Mouse (Mus musculus) midbrain, embryonic 16.5 days (tissue): ENCODE measurements around the gene Clmp. TPM values are rescaled to one million over a fixed set of nuclear protein-coding genes. Genes with fewer than 3 reads are reported as not detected.
A peak's percentile ranks its signal among the peaks of the same experiment; 100 is the strongest.
"Not testable (repeated sequence)": the region's sequence is repeated elsewhere in the genome, so short reads cannot be mapped to it uniquely, and the experiment has no call there.

Experiments
- ATAC-seq: fragments of 200-750 bp; cut with Nextera tagmentation; 2 replicates; pipeline ENCODE4 v1.8.0; 2017; ENCODE audit warnings: moderate TSS enrichment
- H3K27ac ChIP-seq: fragments of 300-500 bp; sonication (generic); 2 replicates; pipeline ENCODE4 v1.5.1; 2014; ENCODE audit warnings: mild to moderate bottlenecking, low read length, mixed read lengths
- H3K27me3 ChIP-seq: fragments of 300-500 bp; sonication (generic); 2 replicates; pipeline ENCODE4 v1.6.1; 2014; ENCODE audit warnings: low read depth, low read length, mixed read lengths; ENCODE audit not compliant: control insufficient read depth, insufficient read depth
- H3K36me3 ChIP-seq: fragments of 300-500 bp; sonication (generic); 2 replicates; pipeline ENCODE4 v1.6.1; 2014; ENCODE audit warnings: mild to moderate bottlenecking, low read length, moderate library complexity, mixed read lengths; ENCODE audit not compliant: control insufficient read depth, insufficient read depth
- H3K4me1 ChIP-seq: fragments of 300-500 bp; sonication (generic); 2 replicates; pipeline ENCODE4 v1.6.1; 2014; ENCODE audit warnings: mild to moderate bottlenecking, low read length, mixed read lengths; ENCODE audit not compliant: control insufficient read depth, insufficient read depth
- H3K4me2 ChIP-seq: fragments of 300-500 bp; sonication (generic); 2 replicates; pipeline ENCODE4 v1.6.1; 2014; ENCODE audit warnings: mild to moderate bottlenecking, low read length, mixed read lengths
- H3K4me3 ChIP-seq: fragments of 300-500 bp; sonication (generic); 2 replicates; pipeline ENCODE4 v1.5.1; 2014; ENCODE audit warnings: low read depth, mild to moderate bottlenecking, low read length, moderate library complexity, mixed read lengths
- H3K9ac ChIP-seq: fragments of 300-500 bp; sonication (generic); 2 replicates; pipeline ENCODE4 v1.6.1; 2014; ENCODE audit warnings: low read depth, low read length, mixed read lengths
- H3K9me3 ChIP-seq: fragments of 300-500 bp; sonication (generic); replicated peaks from 2 replicates; pipeline ENCODE4 v1.6.1; 2014; ENCODE audit warnings: mild to moderate bottlenecking, low read length, mixed read lengths; ENCODE audit not compliant: control insufficient read depth, poor library complexity, severe bottlenecking
- WGBS: fragments of 180-500 bp; shearing (Covaris S2); extraction: QIAGEN DNeasy Blood & Tissue Kit; methylation state at CpG from one replicate; pipeline ENCODE4 v1.1.7; 2014; 5-methylcytosine and 5-hydroxymethylcytosine counted together
- polyA plus RNA-seq: library from polyadenylated mRNA; unstranded; fragments of >200 nt; fragmentation: Nextera tagmentation; extraction: Ambion mirVana; gene quantifications from 2 replicates; pipeline ENCODE4 v1.2.1, GENCODE M21; 2015

The Clmp gene
- polyA plus RNA-seq, 1 experiment from 2014 or later: 50.9 TPM

DNA sequence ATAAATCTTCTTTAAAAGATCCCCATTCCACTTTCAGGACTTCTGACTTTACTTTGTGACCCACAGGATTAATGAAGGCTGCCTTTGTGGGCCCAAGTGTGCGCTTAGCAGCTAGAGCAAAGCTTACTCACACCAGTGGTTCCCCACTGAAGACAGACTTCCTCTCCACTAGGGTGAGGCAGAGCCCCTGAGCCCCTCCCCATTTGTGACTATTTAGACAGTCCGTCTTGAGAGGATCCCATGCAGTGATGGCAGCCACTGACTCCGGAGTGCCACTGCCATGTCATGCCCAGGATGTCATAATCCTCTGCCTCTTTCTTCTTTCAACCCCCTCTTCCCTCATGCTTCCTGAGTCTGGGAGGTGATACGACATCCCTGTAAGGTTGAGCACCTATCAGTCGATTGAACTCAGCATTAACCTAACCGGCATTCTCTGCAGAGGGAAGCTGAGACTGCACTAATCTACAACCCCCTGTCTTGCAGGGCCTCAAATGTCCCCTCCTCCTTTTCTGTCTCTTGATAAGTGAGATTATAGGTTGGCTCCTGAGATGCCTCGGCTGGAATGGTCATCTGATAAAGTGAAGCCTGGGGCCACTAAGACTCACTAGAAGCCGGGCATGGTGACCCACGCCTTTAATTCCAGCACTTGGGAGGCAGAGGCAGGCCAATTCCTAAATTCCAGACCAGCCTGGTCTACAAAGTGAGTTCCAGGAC, 112.6 kb downstream of the Clmp start:
- Histone ChIP-seq H3K9me3 (no peaks in the 10 kb centered on the region), H3K36me3 (no peaks in the 10 kb centered on the region), H3K4me1 (peaks cover 2% of the 10 kb centered on the region; the same call in 1 of the 2 replicates), H3K4me2 (no peak overlapping the region), H3K27me3 (no peaks in the 10 kb centered on the region), H3K27ac (no peak overlapping the region), H3K4me3 (no peak overlapping the region), H3K9ac (no peak overlapping the region)
- no peak for ATAC-seq
- 73% methylated on average over 9 of the region's 9 CpGs for WGBS

DNA sequence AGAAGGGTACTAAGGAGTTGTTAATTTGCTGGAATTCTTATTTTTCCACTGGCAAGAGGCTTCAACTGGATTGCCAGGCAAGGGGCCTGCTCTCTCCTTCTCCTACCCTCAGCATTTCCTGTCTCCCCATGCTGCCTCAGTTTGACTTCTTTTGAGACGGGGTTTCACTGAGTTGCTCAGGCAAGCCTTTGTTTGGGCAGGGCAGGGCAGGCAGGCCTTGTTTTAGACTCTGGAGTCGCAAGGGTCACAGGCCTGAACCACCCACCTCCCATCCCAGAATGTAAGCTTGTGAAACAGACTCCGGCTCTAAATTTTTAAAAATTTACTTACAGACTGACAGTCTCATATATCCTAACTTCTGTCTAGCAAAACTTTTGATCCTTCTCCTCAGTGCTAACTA, 113.3 kb downstream of the Clmp start:
- H3K9ac ChIP-seq: no peak overlapping the region
- 48% methylated on average over 3 of the region's 3 CpGs for WGBS
- ATAC-seq: no peak

DNA sequence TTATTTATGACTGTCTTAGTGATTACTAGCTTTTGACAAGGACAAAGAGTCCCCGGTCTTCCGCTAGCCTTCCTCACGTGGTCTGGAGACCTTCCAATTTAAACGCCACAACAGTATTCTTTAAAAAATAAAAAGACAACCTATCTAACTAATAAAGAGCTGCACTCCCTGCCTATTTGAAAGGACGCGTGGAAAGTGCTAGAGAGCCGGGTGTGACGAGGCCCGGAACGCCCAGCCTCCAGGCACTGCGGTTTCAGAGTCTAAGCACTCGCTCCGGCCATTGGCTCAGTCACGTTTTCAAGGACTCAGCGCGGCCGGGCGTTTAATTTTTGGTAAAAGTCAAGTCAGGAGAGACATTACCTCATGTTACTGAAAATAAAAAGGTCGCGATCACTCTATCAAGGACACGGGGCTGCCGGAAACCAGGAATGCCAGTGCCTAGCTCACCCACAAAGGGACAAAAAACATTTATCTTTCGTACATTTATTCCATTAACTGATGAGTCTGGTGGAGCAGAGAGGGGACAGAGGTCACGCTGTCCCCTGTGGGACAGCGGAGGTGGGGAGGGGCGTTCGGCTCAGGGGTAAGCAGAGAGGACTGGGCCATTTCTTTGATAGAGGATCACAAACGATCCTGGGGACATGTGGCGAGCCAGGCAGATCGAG, 114.2 kb downstream of the Clmp start:
- under 1% methylated on average over 30 of the region's 30 CpGs for WGBS
- H3K4me3 ChIP-seq: peak overlapping the region; percentile 48
- no peaks in the 10 kb centered on the region for H3K9me3 ChIP-seq
- H3K9ac ChIP-seq: peak overlapping the region; percentile 85
- peak overlapping the region; percentile 71 for H3K4me2 ChIP-seq
- peaks cover 5% of the 10 kb centered on the region for H3K36me3 ChIP-seq
- H3K27ac ChIP-seq: peak overlapping the region; percentile 99
- no peaks in the 10 kb centered on the region for H3K27me3 ChIP-seq
- ATAC-seq: peak; percentile 34; the same call in 1 of the 2 replicates
- peaks cover 14% of the 10 kb centered on the region for H3K4me1 ChIP-seq

More for the DNA sequence above, 113.3 kb downstream of the Clmp start:
- Histone ChIP-seq H3K9me3 (no peaks in the 10 kb centered on the region), H3K27ac (peak overlapping the region; percentile 99), H3K4me2 (no peak overlapping the region), H3K27me3 (no peaks in the 10 kb centered on the region), H3K4me1 (peaks cover 7% of the 10 kb centered on the region), H3K4me3 (no peak overlapping the region), H3K36me3 (peaks cover 2% of the 10 kb centered on the region; the same call in 1 of the 2 replicates)

DNA sequence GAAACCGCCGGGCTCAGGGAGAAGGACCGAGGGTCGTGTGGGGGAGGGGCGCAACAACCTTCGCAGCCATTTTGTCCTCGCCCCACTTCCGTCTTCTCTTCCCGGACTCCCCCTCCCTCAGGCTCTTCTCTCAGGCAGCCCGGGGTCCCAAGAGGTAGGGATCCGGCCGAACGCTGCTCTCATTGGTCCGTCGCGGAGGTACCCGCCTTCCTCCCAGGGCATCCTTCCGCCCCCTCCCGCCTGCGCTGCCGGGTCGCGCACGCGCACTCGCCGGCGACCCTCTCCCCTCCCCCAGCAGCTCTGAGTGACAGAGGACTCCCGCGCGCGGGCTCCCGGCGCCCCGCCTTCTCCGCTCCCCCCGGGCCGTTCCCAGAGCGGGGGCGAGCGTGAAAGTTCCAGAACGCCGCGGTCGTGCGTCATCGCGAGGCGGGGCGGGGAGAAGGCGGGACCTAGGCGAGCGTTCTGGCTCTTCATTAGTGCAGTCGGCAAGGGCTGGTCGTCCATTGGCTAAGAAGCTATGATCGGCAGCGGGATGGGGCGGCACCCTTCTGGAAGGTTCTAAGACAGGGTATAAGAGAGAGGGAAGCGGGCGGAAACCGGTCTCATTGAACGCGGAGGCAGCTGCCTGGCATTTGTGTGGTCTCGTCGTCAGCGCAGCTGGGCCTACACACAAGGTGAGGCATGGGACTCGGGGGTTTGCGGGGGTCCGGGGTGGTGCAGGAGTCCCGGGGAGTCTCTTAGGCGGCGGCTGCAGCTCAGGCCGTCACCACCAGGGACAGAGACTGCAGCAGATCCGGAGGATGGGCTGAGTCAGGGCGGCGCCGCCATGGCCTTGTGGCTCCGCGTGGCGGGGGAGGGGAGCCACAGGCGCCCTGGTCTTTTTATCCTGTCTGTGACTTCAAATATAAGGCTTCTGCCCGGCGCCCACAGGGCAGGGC, 115.2 kb downstream of the Clmp start, which contains the start of gene Hspa8:
TSS of gene Hspa8 (plus strand) at position 310 of the 938 bp plus-strand sequence.
- H3K4me3 ChIP-seq: peak within 1 kb of the TSS; percentile 95
- H3K27ac ChIP-seq: peak within 1 kb of the TSS; percentile 99
- H3K4me1 ChIP-seq: peaks cover 23% of the 10 kb centered on the region
- H3K4me2 ChIP-seq: peak within 1 kb of the TSS; percentile 79
- H3K9me3 ChIP-seq: no peaks in the 10 kb centered on the region
- no peaks in the 10 kb centered on the region for H3K27me3 ChIP-seq
- H3K36me3 ChIP-seq: peaks cover 11% of the 10 kb centered on the region
- WGBS: under 1% methylated on average over 58 of the region's 83 CpGs
- ATAC-seq: peak; percentile 97
- peak within 1 kb of the TSS; percentile 100 for H3K9ac ChIP-seq

DNA sequence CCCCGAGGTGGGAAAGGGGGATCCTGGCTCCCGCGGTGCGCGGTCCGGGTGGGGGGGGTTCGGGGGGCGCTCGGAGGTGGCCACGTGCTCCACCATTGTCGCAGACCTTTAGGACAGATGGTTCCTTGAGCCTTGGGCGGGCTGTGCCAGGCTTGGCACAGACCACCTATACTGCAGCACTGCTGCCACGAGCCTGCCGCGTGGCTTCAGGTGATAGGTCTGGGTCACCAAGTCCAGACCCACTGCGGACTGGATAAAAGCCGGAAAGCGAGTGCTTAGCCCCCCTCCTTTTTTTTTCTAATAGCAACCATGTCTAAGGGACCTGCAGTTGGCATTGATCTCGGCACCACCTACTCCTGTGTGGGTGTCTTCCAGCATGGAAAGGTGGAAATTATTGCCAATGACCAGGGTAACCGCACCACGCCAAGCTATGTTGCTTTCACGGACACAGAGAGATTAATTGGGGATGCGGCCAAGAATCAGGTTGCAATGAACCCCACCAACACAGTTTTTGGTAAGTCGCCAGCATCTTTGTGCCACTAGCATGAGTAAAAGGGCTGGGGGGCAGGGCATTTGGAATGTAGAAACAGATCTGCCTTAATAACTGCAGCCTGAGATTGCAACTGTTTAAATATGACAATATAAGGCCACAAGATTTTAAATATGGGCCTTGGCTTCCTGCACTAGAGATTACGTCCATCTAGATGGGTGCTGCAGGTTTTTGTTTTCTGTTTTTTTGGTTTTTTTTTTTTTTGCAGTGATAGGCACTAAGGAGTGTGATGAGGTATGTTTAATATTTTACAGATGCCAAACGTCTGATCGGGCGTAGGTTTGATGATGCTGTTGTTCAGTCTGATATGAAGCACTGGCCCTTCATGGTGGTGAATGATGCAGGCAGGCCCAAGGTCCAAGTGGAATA, 116.1 kb downstream of the Clmp start:
- WGBS: under 1% methylated on average over 28 of the region's 28 CpGs
- Histone ChIP-seq H3K4me1 (peaks cover 32% of the 10 kb centered on the region), H3K27ac (peak overlapping the region; percentile 99), H3K4me2 (peak overlapping the region; percentile 79), H3K36me3 (peaks cover 12% of the 10 kb centered on the region), H3K9ac (peak overlapping the region; percentile 100), H3K4me3 (peak overlapping the region; percentile 95)
- peak; percentile 33 for ATAC-seq
- not testable (repeated sequence) for H3K9me3 ChIP-seq, H3K27me3 ChIP-seq

DNA sequence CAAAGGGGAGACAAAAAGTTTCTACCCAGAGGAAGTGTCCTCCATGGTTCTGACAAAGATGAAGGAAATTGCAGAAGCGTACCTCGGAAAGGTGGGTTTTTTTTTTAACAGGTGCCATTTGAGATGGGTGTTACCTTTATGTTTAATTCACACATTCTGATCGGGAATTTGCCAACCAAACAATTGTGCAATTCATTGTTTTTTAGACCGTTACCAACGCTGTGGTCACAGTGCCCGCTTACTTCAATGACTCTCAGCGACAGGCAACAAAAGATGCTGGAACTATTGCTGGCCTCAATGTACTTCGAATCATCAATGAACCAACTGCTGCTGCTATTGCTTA, 116.7 kb downstream of the Clmp start:
- H3K27ac ChIP-seq, H3K9me3 ChIP-seq, H3K27me3 ChIP-seq, ATAC-seq: not testable (repeated sequence)
- Histone ChIP-seq H3K9ac (peak overlapping the region; percentile 100), H3K4me2 (peak overlapping the region; percentile 79), H3K4me3 (peak overlapping the region; percentile 95), H3K4me1 (peaks cover 39% of the 10 kb centered on the region), H3K36me3 (peaks cover 12% of the 10 kb centered on the region)
- 2% methylated on average over 8 of the region's 8 CpGs for WGBS

DNA sequence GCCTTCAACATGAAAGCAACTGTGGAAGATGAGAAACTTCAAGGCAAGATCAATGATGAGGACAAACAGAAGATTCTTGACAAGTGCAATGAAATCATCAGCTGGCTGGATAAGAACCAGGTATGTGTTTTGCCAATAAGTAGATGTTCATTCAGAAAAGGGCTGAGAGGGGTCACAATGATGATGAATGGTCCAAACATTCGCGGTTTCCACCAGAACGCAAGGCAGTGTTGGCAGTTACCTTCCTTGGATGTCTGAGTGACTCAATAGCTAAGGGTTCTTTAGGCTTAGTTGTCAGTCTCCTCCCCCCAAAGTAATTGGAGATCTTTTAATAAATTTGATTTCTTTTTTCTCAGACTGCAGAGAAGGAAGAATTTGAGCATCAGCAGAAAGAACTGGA, 118.8 kb downstream of the Clmp start:
- H3K9me3 ChIP-seq, ATAC-seq, H3K27ac ChIP-seq, H3K9ac ChIP-seq, H3K4me3 ChIP-seq, H3K27me3 ChIP-seq: not testable (repeated sequence)
- peaks cover 51% of the 10 kb centered on the region for H3K4me1 ChIP-seq
- 68% methylated on average over 3 of the region's 3 CpGs for WGBS
- H3K4me2 ChIP-seq: peak overlapping the region; percentile 23; the same call in 1 of the 2 replicates
- peaks cover 12% of the 10 kb centered on the region for H3K36me3 ChIP-seq

DNA sequence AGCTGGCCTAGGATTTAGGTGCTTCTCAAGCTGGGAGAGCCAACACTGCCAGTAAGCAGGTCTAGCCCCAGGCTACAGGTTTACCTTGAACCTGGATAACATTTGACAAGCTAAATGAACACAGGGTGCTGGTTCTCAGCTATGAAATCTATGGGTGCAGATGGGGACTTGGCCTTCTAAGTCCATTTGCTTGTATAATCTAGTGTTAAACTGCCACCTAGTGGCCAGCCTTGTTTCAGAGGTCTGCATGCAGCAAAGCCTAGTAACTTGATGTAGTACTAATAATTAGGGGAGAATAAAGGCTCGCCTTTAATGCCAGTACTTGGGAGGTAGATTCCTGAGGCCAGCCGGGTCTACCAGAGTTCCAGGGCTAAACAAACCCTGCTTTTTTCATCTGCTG, 119.5 kb downstream of the Clmp start:
- Histone ChIP-seq H3K4me3 (peak overlapping the region; percentile 11), H3K27ac (no peak overlapping the region; the same call in 1 of the 2 replicates), H3K4me1 (peaks cover 51% of the 10 kb centered on the region), H3K36me3 (peaks cover 12% of the 10 kb centered on the region), H3K9ac (peak overlapping the region; percentile 31; the same call in 1 of the 2 replicates), H3K9me3 (no peaks in the 10 kb centered on the region), H3K4me2 (peak overlapping the region; percentile 28), H3K27me3 (no peaks in the 10 kb centered on the region)
- WGBS: 28% methylated on average over 2 of the region's 2 CpGs
- no peak for ATAC-seq
